Mouse (Mus musculus) small intestine, adult 2 months (tissue): ENCODE measurements around the gene Cfap43.
A peak's percentile ranks its signal among the peaks of the same experiment; 100 is the strongest.

Experiments
- CTCF ChIP-seq: fragments of 200-500 bp; IDR thresholded peaks from 2 replicates; pipeline ENCODE4 v1.5.1; 2012; ENCODE audit warnings: low read depth, mild to moderate bottlenecking, control low read depth, inconsistent platforms, low read length, moderate library complexity, mixed read lengths; ENCODE audit not compliant: insufficient replicate concordance, insufficient read length; ENCODE audit errors: extremely low read depth
- POLR2A ChIP-seq: fragments of 200-500 bp; IDR thresholded peaks from 2 replicates; pipeline ENCODE4 v1.6.1; 2012; ENCODE audit warnings: low read depth, mild to moderate bottlenecking, control low read depth, inconsistent platforms, low read length, moderate library complexity

DNA sequence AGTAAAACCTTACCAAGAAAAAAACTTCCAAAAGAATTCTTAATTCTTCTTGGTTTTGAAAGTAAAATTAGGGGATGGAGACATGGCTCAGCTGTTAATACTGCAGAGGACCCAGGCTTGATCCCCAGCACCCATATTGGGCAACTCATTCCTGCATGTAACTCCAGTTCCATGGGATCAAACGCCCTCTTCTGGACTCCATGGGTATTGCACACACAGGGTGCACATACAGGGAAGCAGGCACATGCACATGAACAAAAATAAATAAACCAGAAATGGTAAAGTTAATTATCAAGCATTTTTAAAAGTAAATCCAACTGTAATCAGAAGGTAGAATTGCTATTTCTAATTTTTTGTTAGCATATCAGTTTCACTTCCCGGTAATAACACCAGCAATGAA is 202.9 kb downstream of the Cfap43 start:
- TF ChIP-seq POLR2A: no peak
- peak; percentile 30; the same call in 1 of the 2 replicates for TF ChIP-seq CTCF
